Mouse (Mus musculus) neural tube, embryonic 15.5 days (tissue): ENCODE results near the gene Zfp334. TPM values are rescaled to one million over a fixed set of nuclear protein-coding genes. Genes with fewer than 3 reads are reported as not detected.

Experiments
- ATAC-seq: fragments of 200-750 bp; cut with Nextera tagmentation; 2 replicates; pipeline ENCODE4 v1.8.0; 2017; ENCODE audit warnings: mild to moderate bottlenecking, moderate TSS enrichment, moderate library complexity; ENCODE audit not compliant: low FRiP score
- H3K27ac ChIP-seq: fragments of 300-500 bp; sonication (generic); replicated peaks from 2 replicates; pipeline ENCODE4 v1.5.1; 2015; ENCODE audit warnings: mild to moderate bottlenecking, inconsistent platforms
- H3K27me3 ChIP-seq: fragments of 300-500 bp; sonication (generic); replicated peaks from 2 replicates; pipeline ENCODE4 v1.6.1; 2015; ENCODE audit warnings: inconsistent platforms
- H3K36me3 ChIP-seq: fragments of 300-500 bp; sonication (generic); 2 replicates; pipeline ENCODE4 v1.6.1; 2015; ENCODE audit warnings: inconsistent platforms
- H3K4me1 ChIP-seq: fragments of 300-500 bp; sonication (generic); 2 replicates; pipeline ENCODE4 v1.6.1; 2015; ENCODE audit warnings: inconsistent platforms
- H3K4me2 ChIP-seq: fragments of 300-500 bp; sonication (generic); 2 replicates; pipeline ENCODE4 v1.6.1; 2015; ENCODE audit warnings: inconsistent platforms, mild to moderate bottlenecking, moderate library complexity
- H3K4me3 ChIP-seq: fragments of 300-500 bp; sonication (generic); replicated peaks from 2 replicates; pipeline ENCODE4 v1.5.1; 2015; ENCODE audit warnings: mild to moderate bottlenecking, inconsistent platforms
- H3K9ac ChIP-seq: fragments of 300-500 bp; sonication (generic); replicated peaks from 2 replicates; pipeline ENCODE4 v1.6.1; 2015; ENCODE audit warnings: mild to moderate bottlenecking, inconsistent platforms
- H3K9me3 ChIP-seq: fragments of 300-500 bp; sonication (generic); replicated peaks from 2 replicates; pipeline ENCODE4 v1.6.1; 2016; ENCODE audit warnings: inconsistent platforms
- WGBS: fragments of 180-500 bp; shearing (Covaris S2); methylation state at CpG from one replicate; pipeline ENCODE4 v1.1.7; 2015; ENCODE audit warnings: mixed read lengths; 5-methylcytosine and 5-hydroxymethylcytosine counted together
- polyA plus RNA-seq: library from polyadenylated mRNA; unstranded; fragments of >200 nt; fragmentation: Nextera tagmentation; extraction: Ambion mirVana; gene quantifications from 2 replicates; pipeline ENCODE4 v1.2.1, GENCODE M21; 2015

The Zfp334 gene
- polyA plus RNA-seq, 1 experiment from 2014 or later = 7.2 TPM

DNA sequence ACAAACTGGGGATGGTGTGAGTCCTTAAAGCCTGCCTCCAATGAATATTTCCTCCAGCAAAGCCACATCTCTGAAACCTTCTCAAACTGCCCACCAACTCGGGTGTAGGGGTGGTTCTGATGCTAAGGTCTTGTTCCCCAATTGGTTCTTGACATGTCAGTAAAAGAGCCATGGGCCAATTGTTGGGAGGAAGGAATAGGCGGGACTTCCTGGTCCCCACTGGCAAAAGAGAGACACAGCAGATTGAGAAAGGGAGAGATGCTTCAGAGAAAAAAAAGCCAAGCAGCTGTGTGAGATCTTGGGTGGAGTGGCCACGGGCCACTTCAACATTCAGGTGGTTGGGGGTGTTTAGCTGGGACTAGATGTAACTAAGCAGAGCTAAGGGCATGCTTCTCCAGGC lies 17.0 kb downstream of the Zfp334 start:
- Histone ChIP-seq H3K9me3 (no peaks in the 10 kb centered on the region), H3K4me1 (peaks cover 31% of the 10 kb centered on the region), H3K9ac (no peak overlapping the region), H3K27me3 (no peaks in the 10 kb centered on the region), H3K36me3 (peaks cover 7% of the 10 kb centered on the region; the same call in 1 of the 2 replicates), H3K27ac (no peak overlapping the region), H3K4me3 (no peak overlapping the region), H3K4me2 (peak overlapping the region; percentile 20; the same call in 1 of the 2 replicates)
- 38% methylated on average over 3 of the region's 3 CpGs for WGBS
- no peak for ATAC-seq

GRCm38 (mm10) chr2:165370348-165370747 lies 17.7 kb downstream of the Zfp334 start:
- no peak overlapping the region for H3K9ac ChIP-seq
- no peaks in the 10 kb centered on the region for H3K9me3 ChIP-seq
- no peak overlapping the region for H3K4me2 ChIP-seq
- no peak overlapping the region for H3K4me3 ChIP-seq
- no peak overlapping the region for H3K27ac ChIP-seq
- peaks cover 6% of the 10 kb centered on the region; the same call in 1 of the 2 replicates for H3K36me3 ChIP-seq
- H3K27me3 ChIP-seq = no peaks in the 10 kb centered on the region
- no peak for ATAC-seq
- 80% methylated on average over 3 of the region's 3 CpGs for WGBS
- peaks cover 31% of the 10 kb centered on the region for H3K4me1 ChIP-seq

DNA sequence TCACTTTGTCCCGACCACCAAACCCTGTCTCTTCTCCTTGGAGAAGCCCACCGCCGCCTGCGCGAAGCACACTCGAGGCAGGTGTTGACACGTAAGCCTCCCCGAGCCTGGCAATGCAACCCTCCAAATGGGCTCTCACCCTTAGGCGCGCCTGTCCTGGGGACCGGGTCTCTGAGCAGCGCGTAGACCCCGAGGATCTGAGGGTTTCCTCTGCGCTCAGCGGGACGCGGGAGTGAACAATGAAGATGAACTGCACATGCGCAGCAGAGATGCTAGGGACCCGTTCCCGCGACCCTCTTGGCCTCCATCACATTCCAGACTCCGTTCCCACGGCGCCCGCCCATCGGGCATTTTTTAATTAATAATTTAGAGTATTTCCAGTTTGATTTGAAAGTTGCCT lies 19.6 kb downstream of the Zfp334 start, which contains the start of gene Zfp663:
Zfp663 (minus strand) TSS at position 234 of the 400 bp plus-strand sequence.
- Histone ChIP-seq H3K4me2 (peak within 1 kb of the TSS; percentile 76), H3K9me3 (no peaks in the 10 kb centered on the region), H3K4me3 (peak within 1 kb of the TSS; percentile 52), H3K27me3 (no peaks in the 10 kb centered on the region), H3K9ac (peak within 1 kb of the TSS; percentile 61), H3K4me1 (peaks cover 37% of the 10 kb centered on the region), H3K36me3 (no peaks in the 10 kb centered on the region), H3K27ac (peak within 1 kb of the TSS; percentile 74)
- under 1% methylated on average over 27 of the region's 27 CpGs for WGBS
- ATAC-seq = peak; percentile 66; the same call in 1 of the 2 replicates

GRCm38 (mm10) chr2:165367868-165368439 lies 20.1 kb downstream of the Zfp334 start:
- Histone ChIP-seq H3K4me1 (peaks cover 33% of the 10 kb centered on the region), H3K9me3 (no peaks in the 10 kb centered on the region), H3K27ac (peak overlapping the region; percentile 74), H3K4me3 (peak overlapping the region; percentile 52), H3K4me2 (peak overlapping the region; percentile 76), H3K27me3 (no peaks in the 10 kb centered on the region), H3K36me3 (no peaks in the 10 kb centered on the region), H3K9ac (peak overlapping the region; percentile 61)
- ATAC-seq = peak; percentile 22; the same call in 1 of the 2 replicates
- WGBS = under 1% methylated on average over 13 of the region's 13 CpGs

DNA sequence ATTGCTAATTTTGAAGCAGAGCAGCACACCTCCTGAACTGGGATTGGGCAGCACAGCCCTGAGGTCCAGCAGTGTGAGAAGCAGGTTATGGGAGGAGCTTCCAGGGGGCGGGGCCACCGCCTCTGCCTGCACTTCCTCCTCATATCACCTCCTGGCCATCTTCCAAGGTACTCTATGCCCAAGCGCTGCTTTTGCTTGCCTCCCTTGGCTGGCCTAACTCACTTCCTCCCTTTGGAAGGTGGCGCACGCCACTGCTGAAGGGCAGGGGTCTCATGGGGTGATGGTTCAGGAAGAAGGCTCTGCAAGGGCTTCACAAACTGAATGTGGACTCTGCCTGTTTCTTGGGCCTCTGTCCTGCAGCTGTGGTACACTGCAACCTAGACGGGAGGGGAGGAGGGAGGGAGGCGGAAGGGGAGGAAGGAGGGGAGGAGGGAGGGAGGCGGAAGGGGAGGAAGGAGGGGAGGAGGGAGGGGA lies 21.0 kb downstream of the Zfp334 start:
- peaks cover 32% of the 10 kb centered on the region for H3K4me1 ChIP-seq
- no peak overlapping the region for H3K27ac ChIP-seq
- WGBS = 8% methylated on average over 6 of the region's 8 CpGs
- no peak overlapping the region for H3K9ac ChIP-seq
- no peak overlapping the region for H3K4me3 ChIP-seq
- ATAC-seq = 0 out of 2 replicates have a peak, but pooled peaks have one; percentile 13
- H3K27me3 ChIP-seq = no peaks in the 10 kb centered on the region
- H3K9me3 ChIP-seq = no peaks in the 10 kb centered on the region
- peak overlapping the region; percentile 76 for H3K4me2 ChIP-seq
- H3K36me3 ChIP-seq = no peaks in the 10 kb centered on the region

DNA sequence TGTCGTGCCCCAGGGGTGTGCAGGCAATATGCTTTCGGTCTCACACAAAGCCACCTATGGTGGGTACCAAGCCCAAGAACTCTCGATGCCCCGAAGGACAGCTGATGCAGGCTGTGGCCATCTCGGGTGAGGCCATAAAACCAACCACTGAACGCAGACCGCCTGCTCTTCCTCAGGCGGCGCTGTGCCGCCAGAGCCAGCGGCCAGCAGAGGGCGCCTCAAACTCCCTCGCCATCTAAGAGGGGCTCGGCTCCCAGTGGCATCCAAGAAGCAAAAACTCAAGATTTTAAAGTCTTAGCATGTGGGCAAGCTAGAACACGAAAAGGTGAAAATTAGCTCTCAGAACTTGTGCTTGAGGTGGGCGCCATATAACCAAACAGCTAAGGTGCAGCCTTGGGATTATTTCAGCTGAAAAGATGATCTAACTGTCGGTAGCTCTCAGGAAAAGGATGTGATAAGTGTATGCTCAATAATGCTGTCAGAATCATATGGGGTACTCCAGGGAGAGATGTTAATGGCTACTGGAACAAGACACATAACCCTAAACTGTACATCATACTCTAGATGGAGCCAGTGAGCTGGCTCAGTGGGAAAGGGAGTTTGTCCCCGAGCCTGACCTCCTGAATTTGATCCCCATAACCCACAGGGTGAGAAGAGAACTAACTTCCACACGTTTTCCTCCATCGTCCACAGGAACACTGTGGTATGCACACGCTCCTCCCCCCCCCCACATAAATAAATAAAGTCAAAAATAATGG lies 23.5 kb downstream of the Zfp334 start:
- no peak overlapping the region for H3K27ac ChIP-seq
- no peaks in the 10 kb centered on the region for H3K9me3 ChIP-seq
- H3K36me3 ChIP-seq = no peaks in the 10 kb centered on the region
- no peak overlapping the region for H3K4me3 ChIP-seq
- WGBS = 11% methylated on average over 21 of the region's 21 CpGs
- H3K27me3 ChIP-seq = no peaks in the 10 kb centered on the region; the same call in 1 of the 2 replicates
- no peak overlapping the region for H3K9ac ChIP-seq
- peaks cover 28% of the 10 kb centered on the region for H3K4me1 ChIP-seq
- ATAC-seq = no peak
- H3K4me2 ChIP-seq = peak overlapping the region; percentile 43

DNA sequence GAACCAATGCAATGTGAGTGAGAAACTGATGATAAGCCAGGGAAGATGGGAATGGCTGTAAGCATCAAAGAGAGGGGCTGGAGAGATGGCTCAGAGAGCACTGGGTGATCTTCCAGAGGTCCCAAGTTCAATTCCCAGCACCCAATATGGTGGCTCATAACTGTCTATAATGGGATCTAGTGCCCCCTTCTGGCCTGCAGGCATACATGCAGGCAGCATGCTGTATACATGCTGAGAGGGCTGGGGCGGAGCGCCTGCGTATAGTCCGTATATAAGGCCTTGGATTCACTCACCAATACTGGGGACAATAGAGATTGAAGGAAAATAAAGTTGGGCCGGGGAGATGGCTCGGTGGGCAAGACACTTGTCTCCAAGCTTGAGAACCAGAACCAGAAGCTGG lies 24.8 kb downstream of the Zfp334 start:
- H3K27ac ChIP-seq = no peak overlapping the region
- no peak overlapping the region for H3K9ac ChIP-seq
- H3K4me1 ChIP-seq = peaks cover 24% of the 10 kb centered on the region
- WGBS = 89% methylated on average over 6 of the region's 6 CpGs
- no peak overlapping the region for H3K4me2 ChIP-seq
- no peak for ATAC-seq
- H3K27me3 ChIP-seq = no peaks in the 10 kb centered on the region; the same call in 1 of the 2 replicates
- H3K4me3 ChIP-seq = no peak overlapping the region
- no peaks in the 10 kb centered on the region for H3K36me3 ChIP-seq
- H3K9me3 ChIP-seq = no peaks in the 10 kb centered on the region

DNA sequence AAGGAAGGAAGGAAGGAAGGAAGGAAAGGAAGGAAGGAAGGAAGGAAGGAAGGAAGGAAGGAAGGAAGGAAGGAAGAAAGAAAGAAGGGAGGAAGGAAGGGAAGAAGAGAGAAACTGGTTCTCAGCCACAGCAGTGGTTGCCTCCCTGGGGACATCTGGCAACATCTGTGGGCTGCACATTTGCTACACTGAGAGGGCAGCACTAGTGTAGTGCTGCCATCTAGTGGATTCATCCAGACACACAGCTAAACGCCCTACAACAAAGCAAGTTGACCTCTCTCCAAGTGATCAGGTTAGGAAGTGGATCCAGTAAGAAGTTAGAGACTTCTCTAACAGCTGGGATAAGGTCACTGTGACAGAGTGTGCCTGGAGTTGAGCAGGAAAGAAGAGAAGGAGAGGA lies 27.2 kb downstream of the Zfp334 start:
- no peak overlapping the region for H3K9ac ChIP-seq

DNA sequence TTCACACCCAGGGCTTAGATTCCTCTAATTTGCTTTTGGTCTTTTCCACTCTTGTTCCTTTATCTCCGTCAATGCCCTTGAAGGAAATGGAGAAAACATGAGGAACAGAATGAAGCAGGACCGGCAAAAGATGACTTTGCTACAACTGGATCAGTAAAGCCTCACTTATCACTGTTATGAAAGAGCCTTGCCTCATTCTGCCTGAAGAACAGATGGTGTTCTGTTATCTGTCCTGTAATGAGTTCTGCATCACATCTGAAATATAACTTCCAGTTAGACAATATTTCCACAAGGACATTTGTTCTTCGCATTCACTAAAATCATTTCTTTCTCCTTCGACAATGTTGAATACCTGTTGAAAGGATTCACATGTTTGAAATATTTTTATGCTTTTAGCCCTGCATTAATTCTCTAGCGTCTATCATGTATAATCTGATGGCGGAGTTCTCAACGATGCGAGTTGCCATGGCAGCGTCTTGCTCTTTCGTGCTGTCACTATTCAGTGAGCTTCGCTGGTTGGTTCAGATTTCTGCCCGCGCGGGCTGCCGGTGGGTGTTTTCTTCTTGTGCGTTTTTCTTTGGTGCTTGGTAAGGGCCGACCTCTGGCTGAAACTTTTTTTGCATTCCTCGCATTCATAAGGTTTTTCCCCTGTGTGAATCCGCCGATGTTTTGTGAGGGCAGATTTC lies 36.1 kb downstream of the Zfp334 start:
- no peak overlapping the region for H3K27ac ChIP-seq
- 91% methylated on average over 20 of the region's 20 CpGs for WGBS
- no peak overlapping the region for H3K4me2 ChIP-seq
- no peak for ATAC-seq
- peaks cover 14% of the 10 kb centered on the region for H3K4me1 ChIP-seq
- H3K27me3 ChIP-seq = no peaks in the 10 kb centered on the region
- no peak overlapping the region for H3K4me3 ChIP-seq
- peaks cover 25% of the 10 kb centered on the region for H3K36me3 ChIP-seq
- H3K9ac ChIP-seq = no peak overlapping the region
- H3K9me3 ChIP-seq = peaks cover 17% of the 10 kb centered on the region

More for the DNA sequence above, 27.2 kb downstream of the Zfp334 start:
- H3K27me3 ChIP-seq = no peaks in the 10 kb centered on the region; the same call in 1 of the 2 replicates
- peak; percentile 62; the same call in 1 of the 2 replicates for ATAC-seq
- H3K9me3 ChIP-seq = no peaks in the 10 kb centered on the region
- H3K4me2 ChIP-seq = no peak overlapping the region
- WGBS = 0% methylated on average over 1 of the region's 1 CpGs
- no peak overlapping the region for H3K27ac ChIP-seq
- peaks cover 6% of the 10 kb centered on the region for H3K4me1 ChIP-seq
- no peaks in the 10 kb centered on the region for H3K36me3 ChIP-seq
- H3K4me3 ChIP-seq = no peak overlapping the region

- Histone ChIP-seq H3K4me2 (no peak overlapping the region), H3K9ac (0 out of 2 replicates have a peak overlapping the region, but pooled peaks have one; percentile 23), H3K4me1 (peaks cover 14% of the 10 kb centered on the region), H3K27me3 (no peaks in the 10 kb centered on the region), H3K9me3 (peaks cover 17% of the 10 kb centered on the region), H3K27ac (no peak overlapping the region), H3K36me3 (peaks cover 25% of the 10 kb centered on the region), H3K4me3 (no peak overlapping the region)
- ATAC-seq = peak; percentile 83
- WGBS = 17% methylated on average over 8 of the region's 8 CpGs
Measured at GRCm38 (mm10) chr2:165349466-165349865, 38.6 kb downstream of the Zfp334 start.

DNA sequence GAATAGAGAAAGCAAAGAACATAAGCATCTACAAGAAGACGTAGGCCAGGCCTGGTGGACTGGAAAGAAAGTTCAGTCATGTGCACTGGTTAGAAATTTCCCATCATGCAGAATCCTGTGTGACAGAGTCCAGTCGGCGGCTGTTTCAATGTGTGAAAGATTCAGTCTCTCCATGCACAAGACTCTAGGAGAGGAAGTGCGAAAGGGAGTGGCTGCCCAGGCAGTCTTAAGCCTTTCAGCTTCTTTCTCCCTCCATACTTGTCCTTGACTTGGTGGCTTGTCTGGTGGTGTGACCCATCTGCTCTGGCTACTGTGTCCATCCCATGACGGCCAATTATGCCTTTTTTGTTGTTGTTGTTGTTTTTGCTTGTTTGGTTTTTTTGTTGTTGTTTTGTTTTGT lies 41.9 kb downstream of the Zfp334 start:
- no peaks in the 10 kb centered on the region for H3K9me3 ChIP-seq
- 94% methylated on average over 5 of the region's 5 CpGs for WGBS
- no peak overlapping the region for H3K9ac ChIP-seq
- no peak for ATAC-seq
- H3K4me1 ChIP-seq = peaks cover 14% of the 10 kb centered on the region
- no peak overlapping the region for H3K27ac ChIP-seq
- no peaks in the 10 kb centered on the region for H3K27me3 ChIP-seq
- H3K36me3 ChIP-seq = no peaks in the 10 kb centered on the region
- H3K4me2 ChIP-seq = no peak overlapping the region
- no peak overlapping the region for H3K4me3 ChIP-seq
